Comparison of ENCODE assay signal across 8 mouse cellular contexts in the genomic region with DNA sequence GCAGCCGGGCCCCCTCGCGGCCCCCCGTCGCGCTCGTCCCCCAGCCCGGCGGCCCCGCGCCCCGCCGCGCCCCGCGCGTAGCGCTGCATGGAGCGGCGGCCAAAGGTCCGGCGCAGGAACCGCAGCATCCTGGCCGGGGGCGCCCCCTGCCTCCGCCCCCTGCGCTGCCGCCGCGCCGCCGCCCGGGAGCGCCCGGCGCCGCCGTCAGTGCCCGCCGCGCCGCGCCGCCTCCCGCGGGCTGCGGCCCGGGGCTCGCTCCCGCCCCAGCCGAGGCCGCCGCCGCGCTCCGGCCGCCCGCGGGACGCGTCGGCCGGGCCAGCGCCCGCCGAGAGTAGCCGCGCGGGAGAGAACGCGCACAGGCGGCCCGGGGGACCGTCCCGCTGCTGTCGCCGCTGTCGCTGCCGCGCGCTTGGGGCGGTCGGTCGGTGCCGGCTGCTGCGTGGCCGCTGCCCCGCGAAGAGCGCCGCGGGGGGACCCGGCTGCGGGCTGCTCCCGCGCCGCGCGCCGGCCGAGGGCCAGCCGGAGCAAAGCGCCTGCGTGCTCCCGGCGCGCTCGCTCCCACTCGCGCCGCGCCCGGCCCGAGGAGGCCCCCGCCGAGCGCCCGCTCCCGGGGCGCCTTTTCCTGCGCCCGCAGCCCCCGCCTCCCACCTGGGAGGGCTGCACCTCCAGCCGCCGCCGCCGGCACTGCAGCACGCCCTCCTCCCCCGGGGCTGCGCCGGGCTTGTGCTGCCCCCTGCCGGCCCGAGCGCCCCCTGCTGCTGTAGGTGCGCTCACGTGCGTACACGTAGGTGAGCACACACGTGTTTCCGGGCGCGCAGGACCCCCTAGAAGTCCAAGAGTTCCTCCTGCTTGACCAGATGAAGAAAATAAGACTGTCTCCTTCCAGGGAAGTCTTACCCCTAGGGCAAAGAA. TPM values are rescaled to one million over a fixed set of nuclear protein-coding genes. Genes with fewer than 3 reads are reported as not detected.
DNase-seq lines count a peak whose midpoint lies in the region; ATAC-seq lines count a peak whose summit lies in the region.

Gene Epb41l4b, minus strand, starts transcription at position 412 of the 912 bp plus-strand sequence.

- peak; percentile 84 for DNase-seq in adrenal gland, adult 2 months
- peak; percentile 83 for DNase-seq in embryo, embryonic 10.5 days (ENCODE audit: low spot score)
- DNase-seq in gastrocnemius, postnatal 4 days (ENCODE audit: low spot score in 2 of 2) = peak; percentile 76 to 77
- peak; percentile 77 to 85 for DNase-seq in left cerebral cortex, postnatal 36 days (ENCODE audit: low spot score in 2 of 2)
- peak; percentile 80 for DNase-seq in midbrain, embryonic 10.5 days (ENCODE audit: low spot score)
- peak; percentile 85 for DNase-seq in right cerebral cortex, postnatal 4 days
- DNase-seq in urinary bladder, postnatal 4 days (ENCODE audit: low spot score in 2 of 2) = peak; percentile 74 to 78

- WGBS in intestine, embryonic 15.5 days = under 1% methylated on average over 73 of the region's 142 CpGs
- 6% methylated on average over 138 of the region's 142 CpGs for WGBS in midbrain, embryonic 10.5 days

- H3K9ac ChIP-seq in intestine, embryonic 15.5 days = peak within 1 kb of the TSS; percentile 75

- H3K4me2 ChIP-seq in intestine, embryonic 15.5 days (replicated peaks) = peak within 1 kb of the TSS; percentile 92

- H3K9me3 ChIP-seq in intestine, embryonic 15.5 days = no peaks in the 10 kb centered on the region
- no peaks in the 10 kb centered on the region for H3K9me3 ChIP-seq in midbrain, embryonic 10.5 days (replicated peaks)

- intact Hi-C loops in left cerebral cortex, postnatal 36 days (cut with DNase I) = loop anchor here (2.0 to 5.0 kb wide), 2 partner anchors 78 to 126 kb away; no protein-coding TSS in a partner anchor

- peaks cover 18% of the 10 kb centered on the region for H3K4me1 ChIP-seq in intestine, embryonic 15.5 days (replicated peaks)
- peaks cover 31% of the 10 kb centered on the region for H3K4me1 ChIP-seq in midbrain, embryonic 10.5 days

- H3K4me3 ChIP-seq in intestine, embryonic 15.5 days (replicated peaks) = peak within 1 kb of the TSS; percentile 71
- H3K4me3 ChIP-seq in midbrain, embryonic 10.5 days = peak within 1 kb of the TSS; percentile 72

- no peaks in the 10 kb centered on the region for H3K36me3 ChIP-seq in intestine, embryonic 15.5 days
- no peaks in the 10 kb centered on the region for H3K36me3 ChIP-seq in midbrain, embryonic 10.5 days

- peak; percentile 88 for ATAC-seq in intestine, embryonic 15.5 days

- peak within 1 kb of the TSS; percentile 67 for H3K27ac ChIP-seq in intestine, embryonic 15.5 days
- H3K27ac ChIP-seq in midbrain, embryonic 10.5 days (replicated peaks) = peak within 1 kb of the TSS; percentile 80

- H3K27me3 ChIP-seq in intestine, embryonic 15.5 days (replicated peaks) = peaks cover 26% of the 10 kb centered on the region; the same call in 1 of the 2 replicates
- peaks cover 65% of the 10 kb centered on the region for H3K27me3 ChIP-seq in midbrain, embryonic 10.5 days (ENCODE audit: low read depth, poor library complexity, severe bottlenecking)

RNA-seq across cellular contexts. Expression of gene Epb41l4b, which starts in this region (rescaled TPM):
- 1 to 10 TPM; 2.2 to 3.8 TPM for total RNA-seq in adrenal gland, adult 2 months (2021)
- 0.42 and 0.74 TPM in 2 replicates for polyA plus RNA-seq in adrenal gland, adult 2 months (2012; rRNA removed)
- total RNA-seq in gastrocnemius, postnatal 4 days (2021) = 10 to 100 TPM; 14.7 to 16.3 TPM
- polyA plus RNA-seq in intestine, embryonic 15.5 days (2015; fragmentation: Nextera tagmentation; extraction: Ambion mirVana) = 22.2 and 23.4 TPM in 2 replicates
- 10 to 100 TPM; 33.0 to 38.8 TPM for total RNA-seq in left cerebral cortex, postnatal 36 days (2021)
- 0.37 and 0.52 TPM in 2 replicates for polyA plus RNA-seq in midbrain, embryonic 10.5 days (2016; fragmentation: Nextera tagmentation; extraction: Ambion mirVana)

Comparison
In these comparisons a context has a peak if more than half of its experiments do, and no peak if none do; other contexts are left out.
1. Peak in every context shown above with its lines: DNase-seq, ATAC-seq, H3K4me3 ChIP-seq and H3K27ac ChIP-seq.
2. RNA of gene Epb41l4b (polyA plus RNA-seq): 22.2 to 23.4 TPM in intestine, embryonic 15.5 days; 0.37 to 0.52 TPM in midbrain, embryonic 10.5 days and 0.42 to 0.74 TPM in adrenal gland, adult 2 months; every median in the first group is over 10 times any median in the second.
3. Peak in DNase-seq, H3K4me3 ChIP-seq and H3K27ac ChIP-seq in midbrain, embryonic 10.5 days; RNA of the gene not detected or under 1 TPM.